Mouse (Mus musculus): ENCODE measurements around the gene Bcat2.

Gene Bcat2

GRCm38 (mm10) chr7:45626571-45627076, 56.7 kb downstream of the Bcat2 start:
- DNase-seq (ENCODE audit: low read depth, low spot score), result no peak

- no peak for DNase-seq (ENCODE audit: low read depth, low spot score)
Observed at GRCm38 (mm10) chr7:45627261-45627660, 57.3 kb downstream of the Bcat2 start, which contains the start of gene Rasip1. Rasip1 (plus strand) TSS chr7:45627488.

- peak; percentile 77 for DNase-seq (ENCODE audit: low read depth, low spot score)
Observed at GRCm38 (mm10) chr7:45628364-45629294, 58.7 kb downstream of the Bcat2 start.

GRCm38 (mm10) chr7:45630064-45630907, 60.3 kb downstream of the Bcat2 start:
- DNase-seq (ENCODE audit: low read depth, low spot score), result no peak

DNA sequence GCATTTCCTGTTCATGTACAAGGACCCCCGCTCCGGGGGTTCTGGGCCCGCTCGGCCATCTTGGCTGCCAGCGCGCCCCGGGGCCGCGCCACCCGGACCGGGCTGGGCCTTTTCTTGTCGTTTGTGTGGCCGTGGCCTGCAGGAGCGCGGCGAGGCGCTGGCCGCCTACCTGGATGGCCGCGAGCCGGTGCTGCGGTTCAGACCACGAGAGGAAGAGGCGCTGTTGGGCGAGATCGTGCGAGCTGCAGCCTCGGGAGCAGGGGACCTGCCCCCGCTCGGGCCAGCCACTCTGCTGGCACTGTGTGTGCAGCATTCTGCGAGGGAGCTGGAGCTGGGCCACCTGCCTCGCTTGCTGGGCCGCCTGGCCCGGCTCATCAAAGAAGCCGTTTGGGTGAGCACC, 62.5 kb downstream of the Bcat2 start:
- DNase-seq (ENCODE audit: low read depth, low spot score), result no peak

DNA sequence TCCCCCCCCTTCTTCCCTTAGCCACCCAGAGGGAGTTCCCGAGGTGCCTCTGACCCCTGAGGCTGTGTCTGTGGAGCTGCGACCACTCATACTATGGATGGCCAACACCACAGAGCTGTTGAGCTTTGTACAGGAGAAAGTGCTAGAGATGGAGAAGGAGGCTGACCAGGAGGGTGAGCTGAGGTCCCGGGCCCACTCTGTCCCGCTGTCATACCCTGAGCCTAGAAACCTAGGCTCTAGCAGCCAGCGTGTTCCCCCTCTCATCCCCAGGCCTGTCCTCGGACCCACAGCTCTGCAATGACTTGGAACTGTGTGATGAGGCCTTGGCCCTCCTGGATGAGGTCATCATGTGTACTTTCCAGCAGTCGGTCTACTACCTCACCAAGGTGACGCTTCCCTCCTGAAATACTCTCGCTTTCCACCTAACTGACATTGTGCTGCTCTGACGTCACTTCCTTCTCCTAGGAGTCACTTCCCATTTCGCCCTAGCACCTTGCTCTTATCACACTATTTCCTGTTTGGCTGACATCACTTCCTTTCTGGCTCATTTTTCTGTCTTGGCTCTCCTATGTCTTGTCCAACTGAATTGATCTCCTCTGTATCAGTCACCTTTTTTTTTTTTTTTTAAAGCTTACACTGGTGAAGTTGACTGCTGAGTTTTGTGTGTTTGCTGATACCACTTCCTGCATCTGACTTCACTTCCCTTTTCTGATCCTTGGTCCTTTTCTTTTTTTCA, 65.2 kb downstream of the Bcat2 start:
- no peak for DNase-seq (ENCODE audit: low read depth, low spot score)

DNA sequence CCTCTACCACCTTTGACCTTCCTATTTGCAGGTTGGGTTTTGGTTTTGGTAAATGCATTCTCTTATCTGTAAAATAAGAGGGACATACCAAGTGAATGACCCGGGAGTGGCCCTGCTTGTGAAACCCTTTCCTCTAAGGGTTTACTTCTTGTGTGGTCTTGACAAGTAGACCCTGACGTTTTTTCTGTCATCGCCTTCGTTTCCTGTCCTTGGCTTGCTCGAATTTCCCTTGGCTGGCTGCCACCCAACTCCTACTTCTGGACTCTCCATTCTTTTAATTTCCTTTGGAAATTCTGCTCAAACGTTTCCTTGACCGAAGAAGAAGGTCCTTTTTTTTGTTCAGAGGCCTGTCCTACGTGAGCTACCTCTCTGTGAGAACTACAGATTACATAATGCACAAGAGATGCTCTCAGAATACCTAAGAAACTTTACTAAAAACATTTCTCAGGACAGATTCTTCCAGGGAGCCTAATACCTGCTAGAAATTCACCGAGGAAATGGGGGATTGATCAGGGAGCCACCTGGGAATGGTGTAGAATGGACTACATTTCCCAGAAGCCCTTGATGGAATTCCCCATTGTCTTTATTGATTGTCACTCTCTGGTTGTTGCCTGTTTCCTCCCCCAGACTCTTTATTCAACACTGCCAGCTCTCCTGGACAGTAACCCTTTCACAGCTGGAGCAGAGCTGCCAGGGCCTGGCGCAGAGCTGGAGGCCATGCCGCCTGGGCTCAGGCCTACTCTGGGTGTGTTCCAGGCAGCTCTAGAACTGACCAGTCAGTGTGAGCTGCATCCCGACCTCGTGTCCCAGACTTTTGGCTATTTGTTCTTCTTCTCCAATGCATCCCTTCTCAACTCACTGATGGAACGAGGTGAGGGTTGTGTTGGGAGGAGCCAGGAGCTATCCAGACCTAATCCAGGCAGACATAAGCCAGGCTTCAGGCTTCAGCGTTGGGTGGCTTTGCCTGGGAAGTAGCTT, 66.0 kb downstream of the Bcat2 start:
- no peak for DNase-seq (ENCODE audit: low read depth, low spot score)

- DNase-seq (ENCODE audit: low read depth, low spot score), result no peak
Observed at GRCm38 (mm10) chr7:45637710-45638109, 67.8 kb downstream of the Bcat2 start.

- peak; percentile 93 for DNase-seq (ENCODE audit: low read depth, low spot score)
Observed at GRCm38 (mm10) chr7:45638623-45639401, 68.9 kb downstream of the Bcat2 start.
